Mouse (Mus musculus) CH12.LX (cell line): ENCODE measurements at regions not wholly inside any gene's neighbourhood (a gene's known extent, or its start where the extent isn't known, plus 50 kb on each side); places are given as distances from the start of the nearest gene placed in this dataset.

Source experiments
- CTCF ChIP-seq, 2 experiments: IDR thresholded peaks in 1 of 2; conservative IDR thresholded peaks in 1 of 2; 2 replicates each; pipeline ENCODE4 v1.5.1; 2011 to 2012; ENCODE audit warnings: low read depth in 2 of 2, low read length in 2 of 2, improper control_type of control experiment in 1 of 2, inconsistent platforms in 1 of 2, mild to moderate bottlenecking in 1 of 2, moderate library complexity in 1 of 2
- EP300 ChIP-seq: IDR thresholded peaks from 2 replicates; pipeline ENCODE4 v1.6.1; 2011; ENCODE audit warnings: low read length, improper control_type of control experiment
- MAFK ChIP-seq: IDR thresholded peaks from 2 replicates; pipeline ENCODE4 v1.6.1; 2011; ENCODE audit warnings: low read length, improper control_type of control experiment; ENCODE audit not compliant: insufficient replicate concordance
- POLR2A ChIP-seq: IDR thresholded peaks from 2 replicates; pipeline ENCODE4 v1.6.1; 2011; ENCODE audit warnings: low read depth, mild to moderate bottlenecking, improper control_type of control experiment, low read length
- TBP ChIP-seq: conservative IDR thresholded peaks from 2 replicates; pipeline ENCODE4 v1.6.1; 2011; ENCODE audit warnings: low read depth, low read length, improper control_type of control experiment
- USF1 ChIP-seq: IDR thresholded peaks from 2 replicates; pipeline ENCODE4 v1.6.1; 2014; ENCODE audit warnings: low read depth, mild to moderate bottlenecking, inconsistent platforms, low read length, improper control_type of control experiment
- ZKSCAN1 ChIP-seq: IDR thresholded peaks from 2 replicates; pipeline ENCODE4 v1.6.1; 2012; ENCODE audit warnings: low read depth, inconsistent platforms, low read length, improper control_type of control experiment, borderline replicate concordance

- TF ChIP-seq CTCF (conservative IDR thresholded peaks at IDR 0.05 in 1 of 2, IDR thresholded peaks at IDR 0.05 in 1 of 2; ENCODE audit: low read depth in 2 of 2, low read length in 2 of 2) (no peak), USF1 (no peak), MAFK (no peak), TBP (no peak), ZKSCAN1 (no peak), POLR2A (no peak), EP300 (no peak)
Measured at GRCm38 (mm10) chr9:74449981-74450380, 339.8 kb downstream of the Wdr72 start.
